Mouse (Mus musculus) adrenal gland (tissue): ENCODE measurements around the gene Gprin3.
"Not testable (repeated sequence)": the region's sequence is repeated elsewhere in the genome, so short reads cannot be mapped to it uniquely, and the experiment has no call there.

Source experiments
- intact Hi-C: fragments of 180-260 bp; cut with DNase I; formaldehyde crosslinking; loops from one replicate; pipeline ENCODE4 v1.15.1; 2025

Gene Gprin3

DNA sequence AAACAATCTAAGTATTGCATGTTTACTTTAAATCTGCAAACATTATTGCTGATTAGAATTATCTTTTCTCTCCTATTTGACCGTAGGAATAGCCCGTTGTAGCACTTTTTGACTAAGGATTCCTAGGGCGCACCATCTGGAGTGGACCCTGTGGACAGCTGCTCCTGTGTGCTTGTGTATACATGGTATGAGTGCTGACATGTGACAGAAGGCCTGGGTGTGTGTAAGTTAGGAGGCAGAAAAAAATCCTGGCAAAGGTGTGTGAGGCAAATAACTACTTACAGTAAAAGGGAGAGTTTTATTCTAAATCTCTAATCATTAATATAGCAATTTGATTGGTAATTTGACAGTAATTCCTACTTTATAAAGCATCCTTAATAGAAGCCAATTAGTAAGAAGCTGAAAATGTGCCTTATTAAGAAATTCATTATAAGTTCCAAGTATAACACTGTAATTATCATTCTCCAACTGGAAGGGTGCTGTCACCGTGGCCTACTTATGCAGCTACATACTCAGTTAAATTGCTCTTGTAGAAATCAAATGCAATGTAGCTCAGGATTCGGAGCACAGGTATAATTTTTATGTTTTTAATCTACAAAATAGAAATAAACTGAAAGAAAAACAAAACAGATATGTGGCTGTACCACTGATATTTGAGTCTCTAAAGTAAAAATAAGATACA is 74.8 kb downstream of the Gprin3 start:
- intact Hi-C loops: no loop called here

DNA sequence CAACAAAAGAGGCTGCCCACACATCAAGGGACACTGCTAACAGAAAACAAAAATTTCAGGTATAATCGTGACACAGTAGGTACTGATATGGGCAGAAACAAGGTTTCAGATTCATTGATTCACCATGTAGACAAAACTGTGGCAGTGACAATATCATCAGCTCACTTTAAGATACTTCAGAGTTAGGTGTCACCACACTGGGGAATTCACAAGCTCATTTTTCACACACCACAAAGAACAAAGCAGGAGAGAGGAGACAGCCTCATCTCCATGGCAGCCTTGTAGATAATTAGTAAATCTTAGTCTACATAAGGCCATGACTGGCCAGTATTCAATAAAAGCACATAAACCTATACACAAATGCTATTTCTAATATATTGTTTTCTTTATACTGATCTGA is 77.4 kb downstream of the Gprin3 start:
- intact Hi-C loops: no loop called here

DNA sequence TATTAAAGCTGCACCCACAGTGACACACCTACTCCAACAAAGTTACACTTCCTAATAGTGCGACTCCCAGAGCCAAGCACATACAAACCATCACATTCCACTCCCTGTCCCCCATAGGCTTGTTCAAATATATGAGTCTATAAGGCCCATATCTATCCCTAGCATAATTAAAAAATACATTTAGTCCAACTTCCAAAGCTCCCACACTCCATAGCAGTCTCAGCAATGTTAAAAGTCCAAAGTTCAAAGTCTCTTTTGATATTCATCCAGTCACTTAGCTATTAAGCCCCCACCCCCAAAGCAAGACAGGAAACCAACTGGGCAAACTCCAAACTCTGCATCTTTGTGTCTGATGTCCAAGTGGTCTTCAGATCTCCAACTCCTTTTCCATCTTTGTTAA is 84.9 kb downstream of the Gprin3 start:
- intact Hi-C loops: no loop called here

DNA sequence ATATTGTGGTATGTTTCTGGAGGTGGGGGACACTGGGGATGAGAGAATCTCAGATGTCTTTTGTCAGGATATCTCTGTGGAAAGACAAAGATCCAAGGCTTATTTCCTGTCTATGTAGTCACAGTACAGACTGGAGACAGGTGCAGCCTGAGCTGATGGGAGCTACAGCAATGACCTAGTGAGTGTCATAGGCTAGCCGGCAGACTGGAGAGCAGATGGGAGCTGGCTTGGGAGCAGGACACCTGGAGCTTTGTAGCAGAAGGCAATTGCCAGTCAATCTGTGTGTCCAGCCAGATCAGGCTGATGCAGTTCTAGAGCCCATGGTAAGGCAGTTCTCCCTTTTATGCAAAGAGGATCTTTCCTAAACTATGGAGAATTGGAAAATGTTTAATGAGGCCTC is 97.8 kb downstream of the Gprin3 start:
- intact Hi-C loops: no loop called here

DNA sequence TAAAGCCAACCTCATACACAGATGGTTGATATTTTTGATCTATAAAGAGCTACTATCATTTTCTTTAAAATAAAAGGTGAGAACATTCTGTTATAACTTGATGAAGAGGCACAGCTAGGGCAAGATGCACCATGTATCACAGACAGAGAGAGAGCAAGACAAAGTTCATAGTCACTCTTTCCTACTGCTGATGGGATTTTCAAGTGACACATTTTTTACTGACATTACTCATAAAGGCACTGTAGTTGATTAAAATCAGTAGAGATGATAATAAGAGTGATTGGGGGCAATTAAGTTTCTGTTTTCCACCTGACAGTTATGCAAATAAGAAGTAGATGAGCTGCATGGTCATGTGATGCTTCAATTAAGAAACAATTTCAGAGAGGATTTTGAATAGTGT is 110.2 kb downstream of the Gprin3 start:
- intact Hi-C loops: no loop called here

DNA sequence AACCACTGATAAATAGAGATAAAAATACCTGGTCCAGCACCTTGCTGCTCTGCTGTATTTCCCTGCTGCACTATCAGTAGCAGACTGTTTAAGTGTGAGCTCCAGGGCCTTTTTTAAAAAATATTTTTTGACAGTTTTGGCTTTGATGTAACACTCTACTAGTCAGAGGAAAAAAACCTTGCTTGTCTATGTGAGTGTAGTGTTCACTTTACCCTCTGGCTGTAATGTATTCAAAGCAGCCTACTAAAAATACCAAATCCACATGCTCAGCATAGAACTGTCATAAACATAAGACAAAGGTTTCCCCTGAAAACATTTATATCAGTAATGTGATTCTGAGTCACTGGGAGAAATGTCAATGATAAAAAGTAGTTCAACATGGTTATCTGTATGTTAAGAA is 111.0 kb downstream of the Gprin3 start:
- intact Hi-C loops: no loop called here

DNA sequence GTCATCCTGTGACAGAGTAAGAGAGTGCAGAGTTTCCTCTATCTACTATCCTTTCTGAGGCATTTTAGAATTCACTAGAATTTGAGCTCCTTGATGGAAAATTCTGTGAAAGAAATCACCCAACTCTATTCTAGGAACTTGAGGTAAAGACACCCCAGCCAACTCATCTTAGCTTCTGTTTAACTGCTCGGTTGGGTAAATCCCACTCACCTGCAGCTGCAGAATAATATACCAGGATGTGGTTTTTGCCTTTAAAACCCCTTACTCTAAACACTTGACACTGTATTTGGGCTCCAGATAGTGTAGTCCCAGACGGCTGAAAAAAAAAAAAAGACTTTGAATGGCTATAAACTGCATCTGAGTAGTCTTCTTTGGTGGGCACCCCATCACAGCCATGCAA is 112.9 kb downstream of the Gprin3 start:
- intact Hi-C loops: no loop called here

DNA sequence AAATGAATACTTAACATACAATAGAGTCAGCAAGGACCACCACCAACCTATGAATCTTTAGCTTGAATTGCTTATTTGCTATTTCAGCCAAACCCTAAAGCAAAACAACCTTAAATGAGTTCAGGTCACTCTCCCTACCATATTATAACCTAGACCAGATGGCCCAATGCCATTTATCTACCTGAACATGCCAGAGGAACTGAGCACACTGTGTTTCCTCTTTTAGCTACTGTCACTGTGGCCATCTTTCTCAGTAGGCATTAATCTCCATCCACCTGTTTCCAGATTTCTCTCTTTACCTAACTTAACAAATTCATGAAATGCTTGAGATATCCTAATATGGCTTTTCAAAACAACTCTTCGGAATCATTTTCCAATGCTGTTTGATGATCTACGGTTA is 114.9 kb downstream of the Gprin3 start:
- intact Hi-C loops: no loop called here

DNA sequence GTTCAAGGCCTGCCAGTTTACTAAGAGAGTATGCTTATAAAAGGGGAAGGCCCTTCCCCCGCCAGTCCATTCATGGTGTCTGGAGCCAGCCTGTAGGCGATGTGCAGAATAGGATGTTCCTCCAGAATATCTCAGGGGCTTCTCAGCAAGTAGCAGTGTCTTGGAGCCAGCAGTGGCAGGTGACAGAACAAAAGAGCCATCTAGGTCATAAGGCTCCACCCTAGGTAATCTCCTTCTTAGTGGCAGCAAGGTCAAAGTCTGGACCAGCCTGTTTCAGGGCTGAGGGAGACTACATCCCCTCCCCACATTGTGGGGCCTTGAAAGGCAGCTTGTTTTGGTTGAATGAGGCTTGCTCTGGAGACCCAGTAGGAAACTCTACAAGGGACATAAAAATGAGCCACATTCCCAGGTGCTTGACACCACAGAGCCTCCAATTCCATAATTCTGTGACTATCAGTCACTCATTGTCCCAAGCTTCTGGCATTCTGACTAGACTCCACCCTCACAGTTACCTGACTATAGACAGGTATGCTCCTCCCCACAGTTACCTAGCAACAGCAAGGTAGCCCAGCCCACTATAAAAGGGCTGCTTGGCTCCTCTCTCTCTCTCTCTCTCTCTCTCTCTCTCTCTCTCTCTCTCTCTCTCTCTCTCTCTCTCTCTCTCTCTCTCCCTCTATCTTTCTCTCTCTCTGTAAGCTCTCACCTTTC is 121.7 kb downstream of the Gprin3 start:
- intact Hi-C loops: not testable (repeated sequence)

DNA sequence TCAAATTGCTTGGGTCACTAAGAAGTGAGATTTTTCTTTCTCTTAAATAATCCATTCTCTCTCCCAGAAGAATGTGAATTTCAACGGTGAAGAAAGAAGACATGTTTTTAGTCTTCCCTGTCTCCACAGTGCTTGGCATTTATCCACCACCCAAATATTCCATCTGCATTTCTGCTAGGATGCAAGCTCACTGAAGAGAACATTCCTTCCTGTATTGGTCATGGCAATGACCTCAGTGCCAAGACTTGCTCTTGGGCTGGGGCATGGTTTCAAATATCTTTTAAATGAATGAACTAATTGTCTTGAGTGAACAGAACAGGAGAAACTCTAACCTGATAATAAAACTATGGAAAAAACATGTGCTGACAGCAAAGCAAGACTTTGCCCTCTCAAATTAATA is 123.1 kb downstream of the Gprin3 start:
- intact Hi-C loops: no loop called here
